Mouse (Mus musculus) layer of hippocampus, adult 2 months (tissue): ENCODE results near the gene Hist1h4h. TPM values are rescaled to one million over a fixed set of nuclear protein-coding genes. Genes with fewer than 3 reads are reported as not detected.

Experiments
- DNase-seq, 2 experiments: peaks; one replicate each; pipeline ENCODE4 v3.0.0; 2022; ENCODE audit warnings: low spot score in 2 of 2
- H3K27ac ChIP-seq: fragments of 200-600 bp; 2 replicates; pipeline ENCODE4 v1.8.1; 2022
- H3K4me3 ChIP-seq: fragments of 200-600 bp; 2 replicates; pipeline ENCODE4 v1.8.1; 2022; ENCODE audit warnings: mild to moderate bottlenecking
- CTCF ChIP-seq: fragments of 200-600 bp; conservative IDR thresholded peaks from 2 replicates; pipeline ENCODE4 v1.8.1; 2022; ENCODE audit warnings: antibody characterized with exemption, mild to moderate bottlenecking, moderate library complexity
- total RNA-seq, 2 experiments: library from RNA; stranded (reverse); gene quantifications; 2 replicates each; pipeline ENCODE4 v1.2.3; 2021

Hist1h4h gene
- total RNA-seq, 2 experiments from 2014 or later: 333 to 344 TPM

DNA sequence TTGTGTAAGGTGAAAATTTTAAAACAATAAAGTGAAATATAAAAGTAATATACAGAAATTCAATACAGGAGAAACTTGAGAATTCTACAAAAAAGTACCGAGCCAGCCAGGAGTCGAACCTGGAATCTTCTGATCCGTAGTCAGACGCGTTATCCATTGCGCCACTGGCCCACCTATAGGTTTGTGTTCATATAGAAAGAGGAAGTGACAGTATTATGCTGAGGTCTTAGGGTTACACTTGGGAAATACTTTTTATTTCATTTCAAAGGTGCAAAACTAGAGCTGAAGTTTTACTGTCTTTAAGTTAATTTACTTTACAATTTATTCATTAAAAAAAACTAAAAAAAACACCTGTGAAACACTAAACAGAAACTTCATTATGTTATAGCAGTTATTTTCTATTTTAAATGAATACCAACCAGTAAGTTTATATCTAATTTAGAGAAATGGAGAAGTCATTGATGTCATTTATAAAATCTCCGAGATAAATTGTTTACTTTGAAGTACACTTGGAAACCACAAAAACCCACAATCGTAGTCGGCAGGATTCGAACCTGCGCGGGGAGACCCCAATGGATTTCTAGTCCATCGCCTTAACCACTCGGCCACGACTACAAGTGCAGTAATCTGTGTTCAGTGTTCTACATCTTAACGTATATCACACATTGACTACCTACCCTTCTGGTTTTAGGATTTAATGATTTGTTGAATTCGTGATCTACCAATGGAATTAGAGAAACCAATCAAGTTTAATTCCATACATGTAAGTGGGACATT is 30.2 kb upstream of the Hist1h4h start:
- H3K4me3 ChIP-seq: no peak overlapping the region
- H3K27ac ChIP-seq: no peak overlapping the region
- peak; percentile 57 to 74 for DNase-seq
- no peak for TF ChIP-seq CTCF

- no peak for DNase-seq
Observed at GRCm38 (mm10) chr13:23501511-23501910, 29.3 kb upstream of the Hist1h4h start.

GRCm38 (mm10) chr13:23502031-23502567 is 28.8 kb upstream of the Hist1h4h start:
- TF ChIP-seq CTCF: no peak
- no peak for DNase-seq

More at GRCm38 (mm10) chr13:23501511-23501910, 29.3 kb upstream of the Hist1h4h start:
- Histone ChIP-seq H3K4me3 (no peak overlapping the region), H3K27ac (no peak overlapping the region)
- TF ChIP-seq CTCF: no peak

DNA sequence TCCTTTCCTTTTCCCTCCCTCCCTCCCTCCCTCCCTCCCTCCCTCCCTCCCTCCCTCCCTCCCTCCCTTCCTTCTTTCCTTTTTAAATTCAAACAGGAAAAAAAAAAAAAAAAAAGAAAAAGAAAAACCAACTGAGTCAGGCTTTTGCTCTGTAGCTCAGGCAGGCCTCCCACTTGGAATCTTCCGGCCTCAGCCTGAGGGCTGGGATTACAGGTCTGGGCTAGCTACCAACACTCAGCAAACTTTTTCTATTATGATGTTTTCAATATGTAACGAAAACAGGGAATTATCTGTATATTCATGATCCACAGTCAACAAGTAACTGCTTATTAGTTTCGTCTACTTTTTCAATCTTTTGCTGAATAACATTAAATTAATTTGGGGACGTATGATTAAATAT is 27.9 kb upstream of the Hist1h4h start:
- Histone ChIP-seq H3K4me3 (no peak overlapping the region), H3K27ac (no peak overlapping the region)
- no peak for TF ChIP-seq CTCF
- no peak for DNase-seq

More at GRCm38 (mm10) chr13:23502031-23502567, 28.8 kb upstream of the Hist1h4h start:
- no peak overlapping the region for H3K4me3 ChIP-seq
- no peak overlapping the region for H3K27ac ChIP-seq

GRCm38 (mm10) chr13:23503797-23504196 is 27.1 kb upstream of the Hist1h4h start:
- Histone ChIP-seq H3K4me3 (no peak overlapping the region), H3K27ac (no peak overlapping the region)
- no peak for TF ChIP-seq CTCF
- peak; percentile 60 to 81 for DNase-seq

DNA sequence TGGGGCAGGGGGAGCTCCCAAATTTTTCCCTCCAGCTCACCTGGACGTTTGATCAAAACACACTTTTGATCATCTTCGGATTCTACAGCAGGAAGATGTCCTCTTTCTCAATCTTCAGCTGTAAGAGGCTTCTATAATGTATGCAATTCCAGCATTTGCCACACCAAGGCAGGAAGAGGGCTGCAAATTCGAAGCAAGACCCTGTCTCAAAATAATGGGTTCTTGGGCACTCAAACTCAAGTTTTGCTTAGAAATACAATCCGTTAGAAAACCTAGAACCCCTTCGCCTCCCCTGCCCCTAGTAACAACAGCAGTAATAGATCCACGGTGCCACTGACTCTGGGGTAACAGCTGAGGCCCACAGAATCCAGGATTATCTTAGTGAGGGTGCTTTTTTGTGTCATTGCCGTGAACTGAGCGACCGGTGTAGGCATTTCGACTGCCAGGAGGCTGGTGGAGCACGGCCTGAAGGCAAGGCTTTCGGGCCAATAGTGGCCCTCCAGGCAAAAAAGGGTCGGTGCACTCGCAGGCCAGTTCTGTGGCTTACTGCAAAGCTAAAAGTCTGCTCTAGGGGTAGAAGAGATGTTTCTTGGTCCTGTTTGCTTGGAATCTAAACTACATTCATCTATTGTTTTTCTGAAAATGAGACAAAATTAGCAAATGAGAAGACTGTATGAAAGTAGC is 25.0 kb upstream of the Hist1h4h start:
- no peak; the same call in 1 of the 2 replicates for TF ChIP-seq CTCF
- H3K27ac ChIP-seq: no peak overlapping the region
- DNase-seq: no peak
- no peak overlapping the region for H3K4me3 ChIP-seq

- TF ChIP-seq CTCF: no peak
- H3K4me3 ChIP-seq: no peak overlapping the region
- no peak overlapping the region for H3K27ac ChIP-seq
- no peak for DNase-seq
Observed at GRCm38 (mm10) chr13:23506351-23506750, 24.5 kb upstream of the Hist1h4h start.

DNA sequence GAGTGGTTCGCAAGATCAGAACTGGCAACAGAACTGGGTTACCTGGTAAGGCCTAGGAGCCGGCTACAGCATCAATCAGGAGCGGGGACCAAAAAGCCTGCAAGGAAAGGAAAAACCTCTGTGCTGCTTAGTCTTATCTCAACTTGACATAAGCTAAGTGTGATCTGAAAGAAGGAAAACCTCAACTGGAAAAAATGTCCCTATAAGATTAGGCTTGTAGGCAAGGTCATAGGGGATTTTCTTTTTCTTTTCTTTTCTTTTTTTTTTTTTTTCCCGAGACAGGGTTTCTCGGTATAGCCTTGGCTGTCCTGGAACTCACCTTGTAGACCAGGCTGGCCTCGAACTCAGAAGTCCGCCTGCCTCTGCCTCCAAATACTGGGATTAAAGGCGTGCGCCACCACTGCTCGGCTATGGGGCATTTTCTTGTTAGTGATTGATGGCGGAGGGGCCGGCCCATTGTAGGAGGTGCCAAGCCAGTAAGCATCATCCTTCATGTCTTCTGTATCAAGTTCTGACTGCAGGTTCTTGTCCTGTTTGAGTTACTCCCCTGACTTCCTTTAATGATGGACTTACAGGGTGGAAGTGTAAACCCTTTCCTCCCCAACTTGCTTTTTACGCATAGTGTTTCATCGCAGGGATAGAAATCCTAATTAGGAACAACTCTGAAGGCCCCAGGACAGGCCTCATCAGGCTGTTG is 23.9 kb upstream of the Hist1h4h start:
- Histone ChIP-seq H3K27ac (no peak overlapping the region), H3K4me3 (no peak overlapping the region)
- no peak for DNase-seq
- TF ChIP-seq CTCF: no peak

DNA sequence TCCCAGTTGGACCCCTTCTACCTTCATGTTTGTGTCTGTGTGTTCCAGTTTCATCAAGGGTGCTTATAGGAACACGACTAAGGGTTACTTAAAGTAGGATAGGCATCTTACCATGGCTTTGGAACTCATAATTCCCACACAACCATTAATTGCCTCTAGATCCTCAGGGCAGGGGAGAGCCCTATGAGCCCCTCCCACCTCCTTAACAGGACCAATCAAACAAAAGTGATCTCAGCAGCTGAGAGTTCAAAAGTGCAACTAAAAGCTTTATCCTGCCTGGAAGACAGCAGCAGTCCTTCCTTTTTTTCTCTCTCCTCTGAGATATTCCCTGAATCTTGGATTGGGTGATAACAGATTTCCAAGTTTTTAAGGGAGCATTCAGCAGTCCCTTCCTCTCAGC is 20.7 kb upstream of the Hist1h4h start:
- H3K4me3 ChIP-seq: no peak overlapping the region
- DNase-seq: no peak
- TF ChIP-seq CTCF: no peak
- no peak overlapping the region for H3K27ac ChIP-seq

- Histone ChIP-seq H3K4me3 (no peak overlapping the region), H3K27ac (no peak overlapping the region)
- DNase-seq: no peak
- TF ChIP-seq CTCF: no peak
Observed at GRCm38 (mm10) chr13:23513517-23513916, 17.3 kb upstream of the Hist1h4h start.

GRCm38 (mm10) chr13:23515281-23515680 is 15.6 kb upstream of the Hist1h4h start:
- no peak for TF ChIP-seq CTCF
- Histone ChIP-seq H3K4me3 (no peak overlapping the region), H3K27ac (no peak overlapping the region)
- no peak for DNase-seq

DNA sequence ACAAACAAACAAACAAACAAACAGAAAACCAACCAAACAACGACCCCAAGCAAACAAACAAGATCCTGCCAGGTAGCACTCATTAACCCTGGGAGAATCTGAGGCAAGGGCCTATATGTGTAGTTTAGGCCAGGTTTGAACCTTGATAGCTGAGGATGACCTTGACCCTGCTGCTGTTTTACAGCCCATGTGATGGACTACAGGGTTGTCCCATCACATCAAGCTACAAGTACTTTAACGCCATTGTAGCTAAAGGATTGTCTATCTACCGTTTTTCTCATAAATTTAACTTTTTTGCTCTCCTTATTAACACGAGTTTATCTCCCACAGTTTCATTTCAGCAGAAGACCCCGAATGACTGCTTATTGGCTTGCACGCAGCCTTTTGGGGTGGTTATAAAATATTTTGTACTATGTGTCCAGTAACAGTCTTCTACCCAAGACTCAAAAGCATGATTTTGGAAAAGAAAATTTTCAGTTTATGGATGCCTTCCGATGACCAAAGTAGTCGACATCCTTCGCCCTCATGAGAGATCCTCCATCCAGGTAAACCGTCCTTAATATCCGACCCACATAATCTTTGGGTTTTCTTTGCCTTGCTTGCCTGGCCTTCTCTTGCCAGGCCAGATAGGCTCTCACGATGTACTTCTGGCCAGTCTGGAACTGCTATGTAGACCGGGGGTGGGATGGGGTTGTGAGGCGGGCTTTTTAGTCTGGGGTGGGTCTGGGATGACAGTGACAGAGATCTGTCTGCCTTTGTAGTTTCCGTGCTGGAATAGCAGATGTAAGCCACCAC is 14.8 kb upstream of the Hist1h4h start:
- DNase-seq: no peak
- TF ChIP-seq CTCF: no peak
- Histone ChIP-seq H3K27ac (no peak overlapping the region), H3K4me3 (peak overlapping the region; percentile 58)
